Mouse (Mus musculus): ENCODE measurements at regions not wholly inside any gene's neighbourhood (a gene's known extent, or its start where the extent isn't known, plus 50 kb on each side); places are given as distances from the start of the nearest gene placed in this dataset.

DNA sequence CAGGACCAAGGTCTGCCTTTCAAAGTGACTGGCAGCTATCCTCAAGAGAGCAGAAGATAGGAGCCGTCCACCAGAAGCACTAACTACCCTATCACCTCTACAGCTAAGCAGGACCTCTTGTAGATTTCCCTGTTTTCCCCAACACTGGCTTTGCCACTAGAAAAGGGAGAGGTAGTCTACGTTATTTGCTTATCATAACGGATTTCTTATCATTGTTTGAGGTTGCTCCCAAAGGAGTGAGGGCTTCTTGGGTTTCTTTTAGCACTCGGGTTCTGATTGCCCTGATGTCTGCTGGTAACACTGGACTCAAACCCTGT, 437.0 kb upstream of the Pou3f3 start:
- no peak overlapping the region for H3K4me3 ChIP-seq (ENCODE audit: control insufficient read depth in 1 of 2, insufficient read depth in 1 of 2, low read depth in 2 of 2, low read length in 2 of 2)
- H3K36me3 ChIP-seq (ENCODE audit: control insufficient read depth in 1 of 2, insufficient read depth in 2 of 2, low read length in 2 of 2), result no peaks in the 10 kb centered on the region
- no peaks in the 10 kb centered on the region for H3K79me2 ChIP-seq (ENCODE audit: control insufficient read depth, insufficient read depth, low read length, poor library complexity)
- H3K27me3 ChIP-seq (ENCODE audit: control insufficient read depth in 1 of 2, insufficient read depth in 2 of 2, low read length in 2 of 2), result no peaks in the 10 kb centered on the region
- no peaks in the 10 kb centered on the region for H3K4me1 ChIP-seq (ENCODE audit: control insufficient read depth in 1 of 2, insufficient read depth in 2 of 2, low read length in 2 of 2)
- H3K9ac ChIP-seq (ENCODE audit: control insufficient read depth, low read depth, low read length, poor library complexity, severe bottlenecking), result no peak overlapping the region
- no peak for DNase-seq (ENCODE audit: low read depth, low spot score)
- no peak overlapping the region for H3K27ac ChIP-seq (ENCODE audit: control insufficient read depth, low read depth, low read length)
- no peaks in the 10 kb centered on the region for H3K9me3 ChIP-seq (replicated peaks; ENCODE audit: insufficient read depth, low read length)
- TF ChIP-seq CHD2 (IDR thresholded peaks at IDR 0.05; ENCODE audit: low read length), result no peak
- no peak for TF ChIP-seq POLR2A (IDR thresholded peaks at IDR 0.05; ENCODE audit: control insufficient read depth in 1 of 2, insufficient read depth in 1 of 2, low read depth in 1 of 2, low read length in 2 of 2, poor library complexity in 1 of 2)
- no peak for TF ChIP-seq POLR2AphosphoS5 (IDR thresholded peaks at IDR 0.05; ENCODE audit: borderline replicate concordance, low read depth, low read length)
- TF ChIP-seq GABPA (IDR thresholded peaks at IDR 0.05; ENCODE audit: low read depth, low read length), result no peak
- TF ChIP-seq GATA1 (IDR thresholded peaks at IDR 0.05; ENCODE audit: low read depth, low read length), result no peak
- TF ChIP-seq NELFE (IDR thresholded peaks at IDR 0.05; ENCODE audit: low read depth, low read length), result no peak
- TF ChIP-seq EP300 (IDR thresholded peaks at IDR 0.05; ENCODE audit: low read depth in 1 of 2, low read length in 2 of 2), result no peak
- TF ChIP-seq ZNF384 (IDR thresholded peaks at IDR 0.05; ENCODE audit: low read depth, low read length), result no peak
- no peak for TF ChIP-seq E2F4 (IDR thresholded peaks at IDR 0.05; ENCODE audit: borderline replicate concordance, low read depth, low read length)

GRCm38 (mm10) chr1:42259216-42259977, 436.2 kb upstream of the Pou3f3 start:
- Histone ChIP-seq H3K79me2 (ENCODE audit: control insufficient read depth, insufficient read depth, low read length, poor library complexity) (no peaks in the 10 kb centered on the region), H3K9me3 (replicated peaks; ENCODE audit: insufficient read depth, low read length) (no peaks in the 10 kb centered on the region), H3K9ac (ENCODE audit: control insufficient read depth, low read depth, low read length, poor library complexity, severe bottlenecking) (no peak overlapping the region), H3K4me3 (ENCODE audit: control insufficient read depth in 1 of 2, insufficient read depth in 1 of 2, low read depth in 2 of 2, low read length in 2 of 2) (no peak overlapping the region), H3K27ac (ENCODE audit: control insufficient read depth, low read depth, low read length) (no peak overlapping the region), H3K4me1 (ENCODE audit: control insufficient read depth in 1 of 2, insufficient read depth in 2 of 2, low read length in 2 of 2) (no peaks in the 10 kb centered on the region), H3K36me3 (ENCODE audit: control insufficient read depth in 1 of 2, insufficient read depth in 2 of 2, low read length in 2 of 2) (no peaks in the 10 kb centered on the region), H3K27me3 (ENCODE audit: control insufficient read depth in 1 of 2, insufficient read depth in 2 of 2, low read length in 2 of 2) (no peaks in the 10 kb centered on the region)
- TF ChIP-seq MEF2A (IDR thresholded peaks at IDR 0.05; ENCODE audit: extremely low read depth, insufficient replicate concordance, low read depth, low read length, poor library complexity, severe bottlenecking) (no peak), MYC (IDR thresholded peaks at IDR 0.05; ENCODE audit: low read depth, low read length) (no peak), MXI1 (IDR thresholded peaks at IDR 0.05; ENCODE audit: low read depth, low read length) (no peak), MAX (IDR thresholded peaks at IDR 0.05; ENCODE audit: low read length) (no peak), CHD2 (IDR thresholded peaks at IDR 0.05; ENCODE audit: low read length) (no peak), CHD1 (IDR thresholded peaks at IDR 0.05; ENCODE audit: low read depth, low read length) (no peak), USF1 (IDR thresholded peaks at IDR 0.05; ENCODE audit: low read depth, low read length) (no peak), POLR2A (IDR thresholded peaks at IDR 0.05; ENCODE audit: control insufficient read depth in 1 of 2, insufficient read depth in 1 of 2, low read depth in 1 of 2, low read length in 2 of 2, poor library complexity in 1 of 2) (no peak), EP300 (IDR thresholded peaks at IDR 0.05; ENCODE audit: low read depth in 1 of 2, low read length in 2 of 2) (no peak), RAD21 (IDR thresholded peaks at IDR 0.05; ENCODE audit: low read depth, low read length) (no peak), MAFK (IDR thresholded peaks at IDR 0.05; ENCODE audit: borderline replicate concordance, low read depth, low read length) (no peak), ZKSCAN1 (IDR thresholded peaks at IDR 0.05; ENCODE audit: low read depth, low read length) (no peak), USF2 (IDR thresholded peaks at IDR 0.05; ENCODE audit: borderline replicate concordance in 1 of 2, insufficient read depth in 1 of 2, low read depth in 1 of 2, low read length in 2 of 2) (no peak), NRF1 (IDR thresholded peaks at IDR 0.05; ENCODE audit: insufficient read depth, low read depth, low read length, poor library complexity, severe bottlenecking) (no peak), GATA1 (IDR thresholded peaks at IDR 0.05; ENCODE audit: low read depth, low read length) (no peak), TAL1 (IDR thresholded peaks at IDR 0.05; ENCODE audit: low read length) (no peak), MAZ (IDR thresholded peaks at IDR 0.05; ENCODE audit: low read depth, low read length) (no peak), CTCF (IDR thresholded peaks at IDR 0.05 in 2 of 3, conservative IDR thresholded peaks at IDR 0.05 in 1 of 3; ENCODE audit: control insufficient read depth in 1 of 3, insufficient read depth in 1 of 3, low read depth in 2 of 3, low read length in 3 of 3, poor library complexity in 1 of 3, severe bottlenecking in 1 of 3) (no peak)
- DNase-seq (ENCODE audit: low read depth, low spot score), result no peak

Data from MEL (cell line).